Mouse (Mus musculus) liver, embryonic 11.5 days (tissue): Measurements from ENCODE around the gene Car14. TPM values are rescaled to one million over a fixed set of nuclear protein-coding genes. Genes with fewer than 3 reads are reported as not detected.
"Not testable (repeated sequence)": the region's sequence is repeated elsewhere in the genome, so short reads cannot be mapped to it uniquely, and the experiment has no call there.

Experiments used
- ATAC-seq: fragments of 200-750 bp; cut with Nextera tagmentation; replicated peaks from 2 replicates; pipeline ENCODE4 v1.8.0; 2017; ENCODE audit warnings: moderate number of reproducible peaks, mild to moderate bottlenecking, moderate TSS enrichment, moderate library complexity; ENCODE audit not compliant: low FRiP score
- DNase-seq: peaks from one replicate; pipeline ENCODE4 v3.0.0-alpha.2; 2017; ENCODE audit warnings: low spot score
- H3K27ac ChIP-seq: fragments of 300-500 bp; sonication (generic); 2 replicates; pipeline ENCODE4 v1.5.1; 2014; ENCODE audit warnings: mild to moderate bottlenecking, low read depth, low read length, control low read depth
- H3K27me3 ChIP-seq: fragments of 300-500 bp; sonication (generic); replicated peaks from 2 replicates; pipeline ENCODE4 v1.6.1; 2014; ENCODE audit warnings: low read length, mixed read lengths; ENCODE audit not compliant: control insufficient read depth, insufficient read depth
- H3K36me3 ChIP-seq: fragments of 300-500 bp; sonication (generic); 2 replicates; pipeline ENCODE4 v1.6.1; 2014; ENCODE audit warnings: mild to moderate bottlenecking, low read length, moderate library complexity, mixed read lengths; ENCODE audit not compliant: control insufficient read depth, insufficient read depth
- H3K4me1 ChIP-seq: fragments of 300-500 bp; sonication (generic); replicated peaks from 2 replicates; pipeline ENCODE4 v1.6.1; 2014; ENCODE audit warnings: low read length, mixed read lengths; ENCODE audit not compliant: control insufficient read depth, insufficient read depth
- H3K4me2 ChIP-seq: fragments of 300-500 bp; sonication (generic); 2 replicates; pipeline ENCODE4 v1.6.1; 2014; ENCODE audit warnings: mild to moderate bottlenecking, control low read depth, moderate library complexity
- H3K4me3 ChIP-seq: fragments of 300-500 bp; sonication (generic); 2 replicates; pipeline ENCODE4 v1.5.1; 2014; ENCODE audit warnings: low read depth, low read length, control low read depth
- H3K9ac ChIP-seq: fragments of 300-500 bp; sonication (generic); 2 replicates; pipeline ENCODE4 v1.6.1; 2014; ENCODE audit warnings: low read depth, low read length, control low read depth
- H3K9me3 ChIP-seq: fragments of 300-500 bp; sonication (generic); 2 replicates; pipeline ENCODE4 v1.6.1; 2016; ENCODE audit warnings: low read length, inconsistent platforms, mixed read lengths; ENCODE audit not compliant: control insufficient read depth
- WGBS: fragments of 180-500 bp; shearing (Covaris S2); extraction: QIAGEN DNeasy Blood & Tissue Kit; methylation state at CpG from one replicate; pipeline ENCODE4 v1.1.7; 2014; 5-methylcytosine and 5-hydroxymethylcytosine counted together
- polyA plus RNA-seq: library from polyadenylated mRNA; unstranded; fragments of >200 nt; fragmentation: Nextera tagmentation; extraction: Ambion mirVana; gene quantifications from 2 replicates; pipeline ENCODE4 v1.2.1, GENCODE M21; 2014

The Car14 gene
- 27.4 and 28.9 TPM in 2 replicates for polyA plus RNA-seq

DNA sequence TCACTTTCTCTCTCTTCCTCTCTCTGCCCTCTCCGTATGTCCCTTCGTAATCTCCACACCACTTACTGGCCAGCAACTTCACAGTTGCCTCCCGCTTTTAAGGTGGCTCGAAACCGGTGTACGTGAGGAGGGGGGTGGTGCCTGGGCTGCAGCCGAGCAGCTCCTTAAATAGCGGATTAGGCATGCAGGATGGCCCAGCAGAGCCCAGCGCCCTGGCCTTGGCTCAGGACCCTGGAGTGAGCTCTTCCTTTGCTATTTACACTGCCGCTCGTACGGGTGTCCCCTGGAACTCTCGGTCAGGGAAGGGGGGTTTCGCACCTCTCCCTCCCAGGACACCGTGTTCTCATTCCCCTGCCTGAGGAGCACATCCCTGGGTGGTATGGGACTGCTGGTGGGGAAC, at the start of gene Car14:
TSS of gene Car14 (minus strand) at position 124 of the 400 bp plus-strand sequence.
- Histone ChIP-seq H3K9me3 (no peaks in the 10 kb centered on the region), H3K4me3 (peak within 1 kb of the TSS; percentile 45), H3K27me3 (peaks cover 27% of the 10 kb centered on the region), H3K4me2 (peak within 1 kb of the TSS; percentile 75), H3K36me3 (no peaks in the 10 kb centered on the region), H3K9ac (peak within 1 kb of the TSS; percentile 55), H3K4me1 (peaks cover 15% of the 10 kb centered on the region), H3K27ac (peak within 1 kb of the TSS; percentile 83)
- peak; percentile 55 for DNase-seq
- ATAC-seq, result no peak
- 4% methylated on average over 15 of the region's 15 CpGs for WGBS

DNA sequence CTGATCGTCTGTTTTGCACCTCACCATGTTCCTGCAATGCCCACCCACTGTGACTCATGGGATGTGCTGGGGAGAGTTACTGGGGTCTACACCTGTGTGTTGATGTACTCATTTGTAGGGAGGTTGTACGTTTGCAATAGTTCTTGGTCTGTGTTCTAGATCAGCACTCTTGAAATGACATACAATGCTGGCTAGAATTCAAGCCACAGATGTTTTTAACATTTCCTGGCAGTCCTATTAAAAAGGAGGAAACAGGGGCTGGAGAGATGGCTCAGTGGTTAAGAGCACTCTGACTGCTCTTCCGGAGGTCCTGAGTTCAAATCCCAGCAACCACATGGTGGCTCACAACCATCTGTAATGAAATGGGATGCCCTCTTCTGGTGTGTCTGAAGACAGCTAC, 49.0 kb upstream of the Car14 start:
- no peak for DNase-seq
- H3K4me1 ChIP-seq, result peaks cover 8% of the 10 kb centered on the region
- WGBS, result 80% methylated on average over 3 of the region's 3 CpGs

DNA sequence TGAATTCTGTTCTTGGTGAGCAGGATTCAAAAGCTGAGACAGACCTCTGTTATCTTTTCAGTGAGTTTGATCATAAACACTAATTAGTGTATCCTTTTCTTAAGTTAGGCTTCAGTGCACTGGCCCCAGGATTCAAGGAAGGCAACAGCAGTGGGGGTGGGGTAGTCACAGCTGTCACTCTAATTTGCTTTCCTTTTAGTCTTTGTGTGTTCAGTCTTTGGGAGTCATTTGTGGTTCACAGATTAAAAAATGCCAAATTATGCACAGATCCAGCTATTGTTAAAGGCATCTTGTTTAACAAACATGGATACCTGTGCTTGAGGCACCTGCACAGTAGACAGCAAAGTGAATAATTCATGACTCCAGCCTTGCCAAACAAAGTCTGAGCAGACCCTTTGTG, 48.5 kb upstream of the Car14 start:
- Histone ChIP-seq H3K9me3 (no peaks in the 10 kb centered on the region), H3K36me3 (no peaks in the 10 kb centered on the region; the same call in 1 of the 2 replicates), H3K27me3 (no peaks in the 10 kb centered on the region), H3K4me3 (no peak overlapping the region), H3K27ac (no peak overlapping the region), H3K9ac (no peak overlapping the region), H3K4me2 (no peak overlapping the region; the same call in 1 of the 2 replicates), H3K4me1 (peaks cover 8% of the 10 kb centered on the region)
- ATAC-seq (no peak), DNase-seq (no peak)

More for the DNA sequence above, 49.0 kb upstream of the Car14 start:
- no peak for ATAC-seq
- Histone ChIP-seq H3K36me3 (no peaks in the 10 kb centered on the region; the same call in 1 of the 2 replicates), H3K4me2 (no peak overlapping the region; the same call in 1 of the 2 replicates), H3K9me3 (no peaks in the 10 kb centered on the region), H3K27me3 (no peaks in the 10 kb centered on the region), H3K9ac (no peak overlapping the region), H3K27ac (no peak overlapping the region), H3K4me3 (no peak overlapping the region)

DNA sequence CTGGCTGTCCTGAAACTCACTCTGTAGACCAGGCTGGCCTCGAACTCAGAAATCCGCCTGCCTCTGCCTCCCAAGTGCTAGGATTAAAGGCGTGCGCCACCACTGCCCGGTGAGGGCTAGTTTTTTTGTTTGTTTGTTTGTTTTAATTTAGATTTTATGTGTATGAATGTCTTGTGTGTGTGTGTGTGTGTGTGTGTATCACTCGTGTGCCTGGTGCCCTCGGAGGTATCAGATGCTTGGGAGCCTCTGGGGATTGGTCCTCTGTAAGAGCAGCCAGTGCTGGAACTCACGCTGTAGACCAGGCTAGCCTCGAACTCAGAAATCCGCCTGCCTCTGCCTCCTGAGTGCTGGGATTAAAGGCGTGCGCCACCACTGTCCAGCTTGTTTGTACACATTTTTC, 47.1 kb upstream of the Car14 start:
- not testable (repeated sequence) for H3K4me1 ChIP-seq, DNase-seq, H3K9me3 ChIP-seq, H3K36me3 ChIP-seq, H3K27me3 ChIP-seq, ATAC-seq
- Histone ChIP-seq H3K4me2 (peak overlapping the region; percentile 69), H3K4me3 (peak overlapping the region; percentile 64), H3K9ac (peak overlapping the region; percentile 82), H3K27ac (peak overlapping the region; percentile 96)
- 63% methylated on average over 12 of the region's 12 CpGs for WGBS

DNA sequence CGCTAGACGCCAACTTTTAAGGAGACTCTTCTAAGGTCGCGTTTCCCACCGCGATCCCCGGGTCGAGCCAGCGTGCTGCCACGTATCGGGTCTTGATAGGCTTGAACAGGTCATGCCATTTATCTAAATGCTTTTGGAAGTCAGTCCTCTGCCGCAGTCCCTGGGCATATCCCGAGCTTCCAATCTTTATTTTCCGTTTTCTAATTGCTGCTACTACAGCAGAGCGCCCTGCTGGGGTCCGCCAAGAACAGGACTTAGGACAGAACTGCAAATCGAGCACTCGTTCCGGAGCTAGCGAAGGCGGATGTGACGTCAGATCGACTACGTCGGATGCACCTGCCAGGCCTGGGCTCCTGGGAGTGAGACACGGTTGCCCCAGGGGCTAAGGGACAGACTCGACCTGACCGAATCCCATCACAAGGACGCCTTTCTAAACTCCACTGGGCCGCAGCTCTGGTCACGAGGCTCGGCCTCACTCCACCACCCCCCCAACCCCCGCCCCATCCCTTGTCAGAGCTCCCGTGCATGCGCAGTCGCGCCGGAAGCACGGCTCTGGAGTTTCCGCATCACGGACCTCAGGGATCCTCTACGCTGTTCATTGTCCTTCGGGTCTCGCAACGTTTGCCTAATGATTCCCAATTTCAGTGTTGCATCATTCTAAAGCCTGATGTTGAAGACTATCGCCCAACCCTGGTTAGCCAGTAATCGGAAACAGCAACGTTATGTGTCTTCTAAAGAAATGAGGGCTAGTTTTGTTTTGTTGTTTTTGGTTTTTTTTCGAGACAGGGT, 46.5 kb upstream of the Car14 start:
- DNase-seq (peak; percentile 94), ATAC-seq (peak; percentile 93)
- Histone ChIP-seq H3K9ac (peak overlapping the region; percentile 82), H3K4me1 (peaks cover 8% of the 10 kb centered on the region), H3K9me3 (no peaks in the 10 kb centered on the region), H3K36me3 (peaks cover 4% of the 10 kb centered on the region), H3K27ac (peak overlapping the region; percentile 96), H3K27me3 (no peaks in the 10 kb centered on the region), H3K4me3 (peak overlapping the region; percentile 64), H3K4me2 (peak overlapping the region; percentile 69)
- 1% methylated on average over 49 of the region's 49 CpGs for WGBS

DNA sequence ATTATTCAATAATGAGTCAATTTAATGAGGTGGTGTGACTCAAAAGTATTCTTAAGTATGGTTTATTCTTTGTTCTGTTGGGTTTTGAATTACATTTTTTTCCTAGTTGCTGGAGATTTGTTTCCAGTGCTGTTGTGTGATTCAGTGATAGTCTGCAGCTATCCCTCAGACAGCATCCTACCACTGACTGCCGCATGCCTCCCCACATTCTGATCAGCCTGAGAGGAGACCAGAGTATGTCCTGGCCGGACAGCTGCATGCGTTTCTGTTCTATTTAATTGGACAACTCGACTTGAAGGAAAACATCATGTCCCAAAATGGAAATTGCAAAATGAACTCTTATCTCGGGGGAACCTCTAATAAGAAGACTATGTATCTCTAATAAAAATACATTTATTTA, 43.8 kb upstream of the Car14 start:
- WGBS, result 89% methylated on average over 5 of the region's 5 CpGs
- no peak for DNase-seq
- peaks cover 15% of the 10 kb centered on the region for H3K36me3 ChIP-seq

GRCm38 (mm10) chr3:95945731-95946240, 41.3 kb upstream of the Car14 start:
- Histone ChIP-seq H3K36me3 (peaks cover 37% of the 10 kb centered on the region), H3K9me3 (no peaks in the 10 kb centered on the region), H3K9ac (no peak overlapping the region), H3K4me2 (no peak overlapping the region), H3K27me3 (no peaks in the 10 kb centered on the region), H3K4me3 (no peak overlapping the region), H3K27ac (no peak overlapping the region), H3K4me1 (no peaks in the 10 kb centered on the region)
- 89% methylated on average over 14 of the region's 14 CpGs for WGBS
- no peak for ATAC-seq
- DNase-seq, result no peak

More for the DNA sequence above, 43.8 kb upstream of the Car14 start:
- no peak overlapping the region for H3K4me2 ChIP-seq
- no peak for ATAC-seq
- H3K9ac ChIP-seq, result no peak overlapping the region
- peaks cover 6% of the 10 kb centered on the region for H3K4me1 ChIP-seq
- H3K9me3 ChIP-seq, result no peaks in the 10 kb centered on the region
- no peaks in the 10 kb centered on the region for H3K27me3 ChIP-seq
- no peak overlapping the region for H3K4me3 ChIP-seq
- no peak overlapping the region for H3K27ac ChIP-seq

- H3K4me3 ChIP-seq, result no peak overlapping the region
- ATAC-seq (no peak), DNase-seq (no peak)
- H3K9ac ChIP-seq, result no peak overlapping the region
- H3K27ac ChIP-seq, result no peak overlapping the region
- H3K9me3 ChIP-seq, result no peaks in the 10 kb centered on the region
- H3K36me3 ChIP-seq, result peaks cover 44% of the 10 kb centered on the region
- no peaks in the 10 kb centered on the region for H3K27me3 ChIP-seq
- no peak overlapping the region for H3K4me2 ChIP-seq
- 85% methylated on average over 8 of the region's 8 CpGs for WGBS
- no peaks in the 10 kb centered on the region for H3K4me1 ChIP-seq
These were observed 40.3 kb upstream of the Car14 start for GRCm38 (mm10) chr3:95944742-95945141.

GRCm38 (mm10) chr3:95943226-95943625, 38.7 kb upstream of the Car14 start:
- H3K4me2 ChIP-seq, result no peak overlapping the region
- H3K4me3 ChIP-seq, result no peak overlapping the region
- no peaks in the 10 kb centered on the region for H3K27me3 ChIP-seq
- 94% methylated on average over 7 of the region's 7 CpGs for WGBS
- no peaks in the 10 kb centered on the region for H3K9me3 ChIP-seq
- DNase-seq (no peak), ATAC-seq (no peak)
- no peak overlapping the region for H3K27ac ChIP-seq
- no peak overlapping the region for H3K9ac ChIP-seq
- peaks cover 58% of the 10 kb centered on the region for H3K36me3 ChIP-seq
- H3K4me1 ChIP-seq, result no peaks in the 10 kb centered on the region
